Mouse (Mus musculus) heart, postnatal 36 days (tissue): ENCODE data around the gene Sec14l5. TPM values are rescaled to one million over a fixed set of nuclear protein-coding genes. Genes with fewer than 3 reads are reported as not detected.

ENCODE experiments used
- DNase-seq, 2 experiments: peaks; one replicate each; pipeline ENCODE4 v3.0.0; 2021 to 2022
- intact Hi-C: fragments of 180-260 bp; cut with DNase I; formaldehyde crosslinking; loops from one replicate; pipeline ENCODE4 v1.15.1; 2025
- total RNA-seq, 2 experiments: library from RNA; stranded (reverse); gene quantifications; 2 replicates each; pipeline ENCODE4 v1.2.3; 2021

Sec14l5 gene
- under 1 TPM; 0.51 to 0.78 TPM for total RNA-seq

DNA sequence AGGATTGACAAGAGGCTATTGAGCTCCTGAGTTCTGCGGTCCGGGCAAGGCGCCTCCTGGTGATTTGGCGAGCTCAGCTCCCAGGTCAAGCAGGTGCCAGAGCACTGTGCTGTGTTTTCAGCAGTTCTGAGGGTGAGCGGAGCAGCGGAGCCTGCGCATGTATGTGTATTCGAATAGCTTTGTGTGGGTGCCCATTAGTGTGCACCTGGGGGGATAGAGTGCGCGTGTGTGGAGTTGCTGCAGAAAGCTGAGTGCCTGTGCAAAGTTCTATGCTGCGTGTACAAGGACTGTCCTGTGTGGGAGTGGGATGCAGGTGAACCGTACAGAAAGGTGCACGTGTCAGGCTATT, at the start of gene Sec14l5:
Gene Sec14l5, plus strand, starts transcription at position 73 of the 349 bp plus-strand sequence.
- intact Hi-C loops, result loop anchor here (2.0 to 5.0 kb wide), 2 partner anchors 48 to 90 kb away; no protein-coding TSS in a partner anchor
- DNase-seq, result no peak

- intact Hi-C loops, result no loop called here
- DNase-seq, result no peak
Observed at GRCm38 (mm10) chr16:5101000-5101399, 45.9 kb upstream of the Sec14l5 start.

DNA sequence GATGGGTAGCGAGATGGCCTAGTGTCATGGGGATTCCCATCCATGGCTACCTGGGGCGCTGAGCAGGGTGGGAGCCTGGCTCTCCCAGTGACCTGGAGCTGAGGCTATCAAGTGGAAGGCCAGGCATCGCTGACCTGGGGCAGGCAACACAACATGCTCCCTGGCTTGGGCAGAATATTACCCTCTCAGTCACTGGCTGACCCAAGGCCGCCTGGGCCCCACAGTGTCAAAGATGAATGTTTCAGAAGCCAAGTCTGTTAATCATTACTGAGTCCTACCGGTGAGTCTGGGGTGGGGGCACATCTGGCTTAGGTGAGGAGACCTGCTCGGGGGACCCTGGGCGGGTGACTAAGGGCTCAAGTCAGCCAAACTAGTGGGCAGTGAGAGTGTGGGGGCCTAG, 37.0 kb upstream of the Sec14l5 start:
- DNase-seq, result no peak
- intact Hi-C loops, result no loop called here

- intact Hi-C loops, result no loop called here
- DNase-seq, result no peak
Observed at GRCm38 (mm10) chr16:5111021-5111420, 35.9 kb upstream of the Sec14l5 start.

DNA sequence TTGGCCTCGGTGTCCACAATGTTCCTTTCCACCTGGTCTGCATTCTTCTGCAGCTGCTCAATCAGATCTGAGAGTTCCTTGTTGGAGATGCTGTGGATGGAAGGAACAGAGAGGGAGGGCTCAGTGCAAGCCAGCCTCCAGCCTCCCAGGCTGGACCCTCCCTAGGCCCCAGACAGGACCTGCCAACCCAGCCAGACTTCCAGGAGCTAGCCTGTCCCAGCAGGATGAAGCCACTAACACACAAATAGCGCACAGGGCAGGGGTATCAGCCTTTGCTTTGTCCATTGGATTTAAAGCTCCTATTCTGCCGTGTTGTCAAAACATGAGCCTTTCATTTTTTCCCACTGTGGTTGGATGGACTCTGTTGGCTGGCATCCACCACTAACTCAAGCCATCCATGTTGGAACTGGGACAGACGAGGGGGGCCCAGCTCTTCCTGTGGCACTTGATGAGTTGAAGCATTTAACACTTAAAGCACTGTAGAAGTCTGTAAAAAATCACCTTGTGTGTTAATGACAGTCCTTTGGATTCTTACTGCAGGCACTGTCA, 33.8 kb upstream of the Sec14l5 start:
- DNase-seq, result no peak
- intact Hi-C loops, result no loop called here

- intact Hi-C loops, result no loop called here
- DNase-seq, result no peak
Observed at GRCm38 (mm10) chr16:5113582-5113981, 33.3 kb upstream of the Sec14l5 start.

- intact Hi-C loops, result no loop called here
- DNase-seq, result no peak
Observed at GRCm38 (mm10) chr16:5119385-5119784, 27.5 kb upstream of the Sec14l5 start.

GRCm38 (mm10) chr16:5119845-5120244, 27.1 kb upstream of the Sec14l5 start:
- intact Hi-C loops, result no loop called here
- DNase-seq, result no peak

- DNase-seq, result no peak
Observed at GRCm38 (mm10) chr16:5123476-5123875, 23.4 kb upstream of the Sec14l5 start.

GRCm38 (mm10) chr16:5130196-5130595, 16.7 kb upstream of the Sec14l5 start:
- intact Hi-C loops, result no loop called here
- no peak for DNase-seq

More at GRCm38 (mm10) chr16:5123476-5123875, 23.4 kb upstream of the Sec14l5 start:
- intact Hi-C loops, result no loop called here

- peak; percentile 82 to 85 for DNase-seq
- intact Hi-C loops, result no loop called here
Observed at GRCm38 (mm10) chr16:5130766-5131165, 16.1 kb upstream of the Sec14l5 start.

DNA sequence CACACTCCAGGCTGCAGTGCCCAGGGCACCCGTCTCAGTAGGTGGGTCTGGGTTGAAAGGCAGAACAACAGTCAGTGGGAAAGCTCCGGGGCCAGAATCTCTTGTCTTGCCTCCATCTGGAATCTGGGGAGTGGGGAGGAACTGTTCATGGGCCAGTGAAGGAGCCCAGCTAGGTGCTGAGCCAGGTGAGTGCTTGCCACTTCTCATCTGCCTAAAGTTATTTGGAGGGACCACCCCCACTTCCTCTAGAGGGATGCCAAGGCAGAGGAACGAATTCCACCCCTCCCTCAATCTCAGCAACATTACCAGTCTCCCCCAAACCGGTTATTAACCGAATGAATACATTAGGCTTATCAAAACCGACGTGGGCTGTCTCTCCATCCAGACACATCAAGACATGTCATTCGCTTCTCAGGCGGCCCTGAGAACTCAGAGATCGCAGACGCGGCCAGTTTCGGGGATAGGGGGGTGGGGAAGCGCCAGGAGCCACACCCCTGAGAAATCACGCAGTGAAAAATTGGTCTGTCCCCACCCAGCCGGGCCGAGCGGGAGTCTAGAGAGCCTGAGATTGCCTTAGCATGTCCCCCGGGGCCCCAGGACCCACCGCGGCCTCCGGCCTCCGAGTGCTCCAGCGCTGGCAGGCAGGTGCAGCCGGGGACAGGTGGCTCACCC, 15.5 kb upstream of the Sec14l5 start:
- DNase-seq, result peak in 1 of 2 experiments; percentile 41
- intact Hi-C loops, result no loop called here

- DNase-seq, result peak; percentile 46 to 51
- intact Hi-C loops, result no loop called here
Observed at GRCm38 (mm10) chr16:5132401-5132801, 14.5 kb upstream of the Sec14l5 start, which contains the start of gene Ppl. Gene Ppl (minus strand): TSS chr16:5132421.

GRCm38 (mm10) chr16:5134623-5135330, 12.1 kb upstream of the Sec14l5 start:
- peak; percentile 60 to 69 for DNase-seq
- intact Hi-C loops, result no loop called here

- peak; percentile 30 to 54 for DNase-seq
- intact Hi-C loops, result no loop called here
Observed at GRCm38 (mm10) chr16:5135551-5136261, 11.2 kb upstream of the Sec14l5 start.

GRCm38 (mm10) chr16:5136505-5136904, 10.4 kb upstream of the Sec14l5 start:
- intact Hi-C loops, result no loop called here
- DNase-seq, result peak; percentile 54 to 55

GRCm38 (mm10) chr16:5137006-5137540, 9.8 kb upstream of the Sec14l5 start:
- intact Hi-C loops, result no loop called here
- no peak for DNase-seq

GRCm38 (mm10) chr16:5139741-5140140, 7.2 kb upstream of the Sec14l5 start:
- peak; percentile 61 to 66 for DNase-seq
- intact Hi-C loops, result no loop called here

DNA sequence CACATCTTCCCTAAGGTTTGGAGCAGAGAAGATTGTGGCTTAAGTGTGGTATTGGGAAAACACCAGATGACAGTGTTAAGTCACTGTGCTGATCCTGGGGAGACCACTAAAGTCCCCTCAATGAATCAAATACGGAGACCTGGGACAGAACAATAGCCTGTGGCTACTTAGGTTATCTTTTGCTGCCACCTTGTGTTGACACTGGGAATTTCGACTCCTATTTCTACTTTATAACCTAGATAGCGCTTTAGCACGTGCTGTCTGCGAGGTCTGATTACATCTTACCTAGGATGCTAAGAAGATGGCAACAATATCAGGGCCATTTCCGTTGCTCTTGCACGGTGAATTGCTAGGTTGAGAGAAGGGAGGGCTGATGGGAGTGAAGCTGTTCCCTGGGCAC, 1.3 kb upstream of the Sec14l5 start:
- intact Hi-C loops, result loop anchor here (1.0 to 5.0 kb wide), 2 partner anchors 88 to 165 kb away; no protein-coding TSS in a partner anchor
- peak; percentile 72 to 76 for DNase-seq

- intact Hi-C loops, result loop anchor here (2.0 to 5.0 kb wide), 2 partner anchors 48 to 89 kb away; no protein-coding TSS in a partner anchor
- peak; percentile 43 to 52 for DNase-seq
Observed at GRCm38 (mm10) chr16:5146367-5147036, 407 bp upstream of the Sec14l5 start.
